Mouse (Mus musculus) erythroblast, embryonic 14.5 days (primary cell): Measurements from ENCODE around the gene Racgap1.

Source experiments
- GATA1 ChIP-seq: IDR thresholded peaks from 2 replicates; pipeline ENCODE4 v1.6.1; 2012; ENCODE audit warnings: low read length, inconsistent platforms, mixed read lengths
- TAL1 ChIP-seq: IDR thresholded peaks from 3 replicates; pipeline ENCODE4 v1.6.1; 2012; ENCODE audit warnings: low read length, inconsistent platforms, mixed read lengths

GRCm38 (mm10) chr15:99678063-99678800, 26.8 kb upstream of the Racgap1 start:
- TF ChIP-seq TAL1 (no peak), GATA1 (no peak)
